Mouse (Mus musculus) heart, postnatal 25 days (tissue): ENCODE data around the gene Rps5. TPM values are rescaled to one million over a fixed set of nuclear protein-coding genes. Genes with fewer than 3 reads are reported as not detected.
"Not testable (repeated sequence)": the region's sequence is repeated elsewhere in the genome, so short reads cannot be mapped to it uniquely, and the experiment has no call there.

Experiments
- DNase-seq: peaks from one replicate; pipeline ENCODE4 v3.0.0; 2022; ENCODE audit warnings: low spot score
- intact Hi-C: fragments of 180-260 bp; cut with DNase I; formaldehyde crosslinking; loops from one replicate; pipeline ENCODE4 v1.15.1; 2025
- total RNA-seq, 2 experiments: library from RNA; stranded (reverse); gene quantifications; 2 replicates each; pipeline ENCODE4 v1.2.3; 2021

Gene Rps5
- total RNA-seq, 2 experiments from 2014 or later, result 507 to 542 TPM

DNA sequence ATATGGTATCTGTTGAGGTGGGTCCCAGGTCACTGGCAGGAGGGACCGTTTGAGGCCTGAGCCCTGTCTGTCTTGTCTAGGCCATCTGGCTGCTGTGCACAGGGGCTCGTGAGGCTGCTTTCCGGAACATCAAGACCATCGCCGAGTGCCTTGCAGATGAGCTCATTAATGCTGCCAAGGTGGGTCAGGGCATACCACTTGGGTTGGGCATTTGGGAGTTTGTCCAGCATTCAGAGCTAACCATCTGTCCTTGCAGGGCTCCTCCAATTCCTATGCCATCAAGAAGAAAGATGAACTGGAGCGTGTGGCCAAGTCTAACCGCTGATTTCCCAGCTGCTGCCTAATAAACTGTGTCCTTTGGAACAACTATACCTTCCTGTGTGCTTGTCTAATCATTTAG is 4.2 kb downstream of the Rps5 start:
- no peak for DNase-seq
- intact Hi-C loops, result no loop called here

DNA sequence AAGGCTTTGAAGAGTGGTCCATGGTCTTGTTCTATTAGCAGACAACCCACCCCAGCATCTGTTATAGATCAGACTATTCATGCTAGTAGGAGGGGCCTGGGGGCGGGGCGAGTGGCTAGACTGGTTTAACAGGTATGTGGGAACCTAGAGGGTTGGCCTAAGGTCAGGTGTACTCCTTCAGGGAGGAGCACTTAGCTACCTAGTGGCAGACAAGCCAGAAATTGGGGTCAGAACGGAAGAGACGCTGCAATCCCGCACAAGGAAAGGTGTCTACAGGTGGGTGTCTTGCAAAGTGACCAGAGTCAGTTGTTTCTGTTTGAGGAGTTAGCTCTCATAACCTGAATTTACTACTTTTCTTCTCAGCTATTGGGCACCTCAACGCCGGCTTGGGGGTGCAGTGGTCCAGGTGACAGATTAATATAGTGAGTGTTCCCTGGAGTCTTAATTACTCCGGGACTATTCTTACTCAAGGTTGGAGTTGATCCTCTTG is 5.1 kb downstream of the Rps5 start, which contains the start of gene Rnf225:
TSS of gene Rnf225 (plus strand) at position 226 of the 490 bp plus-strand sequence.
- intact Hi-C loops, result no loop called here
- no peak for DNase-seq

DNA sequence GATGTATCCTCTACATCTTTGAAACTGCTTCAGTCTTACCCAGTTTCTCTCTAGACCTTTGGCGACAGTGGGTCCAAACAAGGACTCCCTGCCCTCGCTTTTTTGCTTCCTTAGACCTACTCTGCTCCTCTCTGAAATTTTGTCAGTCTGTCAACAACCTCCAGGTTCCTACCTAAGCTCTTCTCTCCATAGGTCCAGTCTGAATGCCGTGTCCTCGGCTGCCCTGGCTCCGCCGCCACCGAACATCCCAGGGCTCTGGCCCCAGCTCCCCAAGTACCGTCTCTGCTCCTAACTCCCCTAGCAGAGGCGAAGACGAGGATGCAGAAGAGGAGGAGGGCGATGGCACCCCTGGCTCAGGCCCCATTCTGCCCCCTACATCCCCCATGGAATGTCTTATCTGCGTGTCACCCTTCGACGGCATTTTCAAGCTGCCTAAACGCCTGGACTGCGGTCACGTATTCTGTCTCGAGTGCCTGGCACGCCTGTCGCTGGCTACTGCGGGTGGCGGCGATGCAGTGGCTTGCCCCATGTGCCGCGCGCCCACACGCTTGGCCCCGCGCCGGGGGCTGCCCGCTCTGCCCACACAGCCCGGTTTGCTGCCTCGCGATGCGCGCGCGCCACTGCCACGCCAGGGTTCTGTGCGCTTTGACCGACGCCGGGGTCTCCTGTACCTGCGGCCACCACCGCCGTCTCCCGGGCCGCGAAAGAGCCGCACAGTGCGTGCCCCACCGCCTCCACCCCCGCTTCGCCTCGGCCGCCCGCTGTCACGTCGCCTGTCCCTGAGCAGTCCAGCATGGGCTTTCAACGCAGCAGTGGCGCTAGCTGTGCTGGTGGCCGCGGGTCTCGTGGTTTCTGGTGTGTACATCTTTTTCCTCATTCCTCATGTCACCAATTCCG is 5.9 kb downstream of the Rps5 start:
- DNase-seq, result no peak
- intact Hi-C loops, result no loop called here

DNA sequence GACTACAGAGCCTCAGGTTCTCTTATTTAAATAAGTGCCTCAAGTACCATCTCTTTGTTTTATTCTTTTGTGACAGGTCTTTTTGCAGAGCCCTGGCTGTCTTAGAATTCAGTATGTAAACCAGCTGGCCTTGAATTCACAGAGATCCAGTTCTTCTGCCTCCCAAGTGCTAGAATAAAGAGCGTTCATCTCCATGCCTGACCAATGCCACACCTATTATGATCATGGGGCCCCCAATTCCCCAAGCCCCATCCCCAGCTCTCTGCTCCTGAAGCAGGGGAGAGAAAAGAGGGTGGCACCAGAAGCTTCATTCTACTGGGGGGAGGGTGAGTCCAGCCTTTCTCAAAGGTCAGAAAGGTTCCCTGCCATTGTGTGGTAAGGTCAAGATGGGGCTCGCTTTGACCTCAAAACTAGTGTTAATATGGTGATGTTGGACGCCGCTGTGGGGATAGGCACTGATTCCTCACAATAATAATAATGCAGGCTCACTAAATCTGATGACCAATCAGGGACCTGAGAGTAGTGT is 11.6 kb downstream of the Rps5 start:
- intact Hi-C loops, result no loop called here
- DNase-seq, result no peak

DNA sequence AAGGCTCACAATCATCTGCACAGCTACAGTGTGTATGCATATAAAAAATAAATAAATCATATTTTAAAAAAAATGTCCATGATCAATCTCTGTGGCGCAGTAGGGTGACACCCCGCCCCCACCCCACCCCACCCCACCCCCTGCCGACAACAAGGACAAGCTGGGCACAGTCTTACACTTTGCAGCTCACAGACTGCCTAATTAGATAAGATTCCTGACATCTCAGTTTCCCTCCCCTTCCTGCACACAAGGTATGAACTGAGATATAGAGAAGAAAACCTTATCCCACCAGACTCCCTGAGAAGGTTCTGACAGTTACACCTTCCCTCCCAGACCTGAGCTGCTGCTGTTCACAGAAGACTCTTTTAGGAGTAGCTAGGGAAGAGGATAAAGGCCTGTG is 12.7 kb downstream of the Rps5 start:
- no peak for DNase-seq
- intact Hi-C loops, result no loop called here

DNA sequence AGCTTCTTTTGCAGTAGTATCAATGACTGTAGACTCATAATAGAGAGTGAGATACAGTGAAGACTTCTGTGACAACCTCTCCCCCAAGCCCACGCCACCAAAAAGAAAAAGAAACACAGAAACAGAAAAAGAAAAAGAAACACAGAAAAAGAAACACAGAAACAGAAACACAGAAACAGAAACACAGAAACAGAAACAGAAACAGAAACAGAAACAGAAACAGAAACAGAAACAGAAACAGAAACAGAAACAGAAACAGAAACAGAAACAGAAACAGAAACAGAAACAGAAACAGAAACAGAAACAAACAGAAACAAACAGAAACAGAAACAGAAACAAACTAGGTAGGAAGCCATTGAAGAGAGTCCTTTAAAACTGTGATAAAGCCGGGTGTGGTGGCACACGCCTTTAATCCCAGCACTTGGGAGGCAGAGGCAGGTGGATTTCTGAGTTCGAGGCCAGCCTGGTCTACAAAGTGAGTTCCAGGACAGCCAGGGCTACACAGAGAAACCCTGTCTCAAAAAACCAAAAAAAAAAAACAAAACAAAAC is 15.2 kb downstream of the Rps5 start:
- intact Hi-C loops, DNase-seq: not testable (repeated sequence)

DNA sequence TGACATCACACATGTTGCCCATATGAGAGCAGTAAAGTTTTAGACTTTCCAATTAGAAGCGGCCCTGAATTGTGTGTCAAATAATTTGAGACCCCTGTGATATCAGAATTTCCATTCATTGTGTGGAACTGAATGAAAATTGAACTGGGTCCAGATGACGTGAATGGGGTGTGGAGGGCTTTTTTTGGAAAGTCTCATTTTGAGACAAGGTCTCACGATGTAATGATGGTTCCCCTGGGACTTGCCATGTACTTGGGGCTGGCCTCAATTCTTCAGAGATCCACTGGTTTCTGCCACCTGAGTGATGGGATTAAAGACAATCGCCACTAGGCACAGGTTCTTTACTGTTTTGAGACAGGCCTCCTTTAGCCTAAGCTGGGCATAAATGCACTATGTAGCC is 18.5 kb downstream of the Rps5 start:
- intact Hi-C loops, result no loop called here
- DNase-seq, result no peak

DNA sequence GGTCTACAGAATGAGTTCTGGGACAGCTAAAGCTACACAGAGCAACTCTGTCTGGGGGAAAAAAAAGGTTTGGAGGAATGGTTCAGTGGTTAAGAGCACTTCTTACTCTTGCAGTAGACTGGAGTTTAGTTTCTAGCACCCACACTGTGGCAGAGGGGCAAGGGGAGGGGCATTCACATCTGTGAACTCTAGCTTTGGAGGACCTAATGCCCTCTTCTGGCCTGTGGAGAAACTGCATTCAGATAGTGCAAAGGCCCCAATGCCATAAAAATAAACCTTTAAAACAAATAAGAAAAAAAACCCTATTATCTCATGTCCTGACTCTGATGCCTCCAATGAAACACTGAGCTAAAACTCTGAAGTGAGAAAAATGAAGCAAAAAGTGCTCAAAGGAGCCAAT is 21.4 kb downstream of the Rps5 start:
- no peak for DNase-seq
- intact Hi-C loops, result no loop called here

DNA sequence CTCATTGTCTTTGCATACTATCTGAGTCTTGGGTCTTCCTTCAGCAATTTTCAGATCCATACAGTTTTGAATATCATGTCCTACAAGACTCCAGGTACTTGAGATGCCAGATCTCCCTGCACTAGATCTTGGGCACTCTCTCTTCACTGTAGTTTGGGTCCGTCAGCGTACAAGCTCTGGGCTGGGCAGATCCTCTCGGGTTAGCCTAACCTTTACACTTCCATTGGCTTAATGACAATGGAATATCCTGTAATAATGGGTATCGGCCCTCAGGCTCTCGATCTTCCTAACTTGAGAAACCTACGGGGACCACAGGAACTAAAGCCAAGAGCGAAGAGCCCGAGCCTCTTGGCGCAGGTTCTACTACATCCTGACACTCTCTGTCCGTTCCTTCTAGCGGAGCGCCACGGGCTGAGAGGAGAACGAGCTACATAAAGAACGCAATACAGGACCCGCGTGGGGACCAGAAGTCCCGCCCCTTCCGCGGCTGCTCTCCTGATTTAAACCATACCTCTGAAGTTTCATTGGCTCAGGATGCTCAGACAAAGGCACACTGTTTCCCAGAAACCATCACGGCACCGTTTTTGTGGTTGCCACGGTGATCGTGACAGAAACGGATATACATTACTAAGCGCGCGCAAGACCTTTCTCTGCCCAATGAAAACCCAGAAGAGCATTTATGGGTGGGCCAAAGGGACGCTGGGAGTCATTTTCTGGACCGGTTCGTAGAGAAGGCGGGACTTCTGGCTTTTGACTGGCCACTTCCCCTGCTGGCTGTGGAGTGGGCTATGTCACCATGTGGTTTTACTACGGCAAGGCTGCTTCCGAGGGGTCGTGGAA is 27.2 kb downstream of the Rps5 start:
- peak; percentile 92 for DNase-seq
- intact Hi-C loops, result loop anchor here (2.0 to 5.0 kb wide), 3 partner anchors 16 to 37 kb away; partner anchors contain the start of genes Rps5 and Zfp324

DNA sequence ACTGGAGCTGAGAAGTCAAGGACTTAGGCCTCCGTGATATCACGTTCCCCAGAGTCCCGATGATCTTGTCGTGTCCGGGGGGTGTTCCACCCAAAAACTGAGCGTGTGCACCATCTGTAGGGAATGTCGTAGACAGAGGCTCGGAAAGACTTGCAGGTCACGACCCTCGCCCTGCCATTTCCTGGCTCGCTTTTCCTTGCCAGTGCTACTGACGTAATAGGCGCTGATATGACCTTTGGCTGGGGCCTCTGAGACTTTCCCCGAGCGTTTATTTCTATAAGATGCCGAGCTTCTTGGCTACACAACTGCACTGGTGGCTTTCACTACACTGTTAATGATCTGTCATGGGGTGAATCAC is 27.8 kb downstream of the Rps5 start:
- intact Hi-C loops, result loop anchor here (2.0 to 5.0 kb wide), 3 partner anchors 15 to 38 kb away; partner anchors contain the start of genes Rps5 and Zfp324
- no peak for DNase-seq

DNA sequence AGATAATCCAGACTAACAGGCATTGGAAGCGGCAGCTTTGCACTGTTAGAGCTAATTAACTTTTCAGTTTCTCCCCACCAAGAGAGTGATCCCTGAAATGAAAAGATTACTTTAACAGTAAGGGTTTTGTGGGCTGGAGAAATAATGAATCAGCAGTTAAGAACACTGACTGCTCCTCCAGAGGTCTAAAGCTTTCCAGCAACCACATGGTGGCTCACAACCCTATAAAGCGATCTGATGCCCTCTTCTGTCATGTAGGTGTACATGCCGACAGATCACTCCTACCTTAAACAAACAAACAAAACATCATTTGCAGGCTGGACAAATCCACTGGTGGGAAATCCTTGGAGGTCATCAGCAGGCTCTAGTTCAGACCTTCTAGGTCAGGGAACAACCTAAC is 32.8 kb downstream of the Rps5 start:
- DNase-seq, result no peak
- intact Hi-C loops, result no loop called here

DNA sequence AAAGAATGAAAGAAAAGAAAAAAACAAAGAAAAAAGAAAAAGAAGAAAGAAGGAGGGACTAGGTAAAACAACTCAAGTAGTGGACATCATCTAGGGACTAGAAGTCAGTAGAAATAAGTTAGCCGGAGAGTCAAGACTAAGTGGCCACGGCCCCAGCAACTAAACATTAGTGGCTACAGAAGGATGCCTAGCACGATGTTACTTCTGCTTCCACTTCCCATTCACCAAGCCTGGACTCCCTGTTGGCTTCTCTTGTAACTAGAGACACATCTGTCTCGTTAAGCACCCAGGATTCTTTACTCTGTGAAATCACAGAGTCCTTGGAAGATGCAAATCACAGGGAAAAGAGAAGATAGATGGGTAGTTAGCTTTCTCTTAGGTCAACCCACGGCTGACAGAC is 35.4 kb downstream of the Rps5 start:
- intact Hi-C loops, result no loop called here
- DNase-seq, result no peak

DNA sequence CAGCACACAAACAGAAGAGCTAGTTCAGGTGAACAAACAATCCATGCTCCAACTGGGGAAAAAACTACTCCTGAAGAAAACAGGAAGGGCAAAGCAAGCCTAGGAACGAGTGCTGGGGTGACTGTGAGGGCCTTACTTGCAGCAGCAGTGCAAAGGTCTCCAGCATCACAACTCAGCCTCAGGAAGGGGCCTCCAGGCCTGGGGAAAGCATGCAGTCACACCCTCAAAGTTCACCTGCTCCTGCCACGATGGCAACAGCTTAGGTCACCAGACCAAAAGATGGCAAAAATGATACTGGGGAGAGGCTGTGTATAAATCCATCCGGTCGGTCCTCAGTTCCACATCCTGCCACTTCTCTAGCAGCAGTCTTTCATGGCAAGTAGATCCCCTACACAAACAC is 36.9 kb downstream of the Rps5 start:
- intact Hi-C loops, result no loop called here
- no peak for DNase-seq

DNA sequence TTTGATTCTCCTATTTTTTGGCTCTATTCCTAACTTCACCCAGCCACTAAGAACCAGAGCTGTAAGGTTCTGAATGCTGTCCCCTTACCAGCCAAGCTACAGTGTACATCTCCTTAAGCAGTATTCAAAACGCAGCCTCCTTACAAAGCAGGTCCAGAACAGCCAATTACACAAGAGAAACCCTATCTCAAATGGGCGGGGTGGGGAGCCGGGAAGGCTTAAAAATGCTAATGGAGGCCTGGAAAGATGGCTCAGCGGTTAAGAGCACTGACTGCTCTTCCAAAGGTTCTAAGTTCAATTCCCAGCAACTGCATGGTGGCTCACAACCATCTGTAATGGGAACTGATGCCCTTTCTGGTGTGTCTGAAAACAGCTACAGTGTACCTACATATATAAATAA is 37.6 kb downstream of the Rps5 start:
- no peak for DNase-seq

DNA sequence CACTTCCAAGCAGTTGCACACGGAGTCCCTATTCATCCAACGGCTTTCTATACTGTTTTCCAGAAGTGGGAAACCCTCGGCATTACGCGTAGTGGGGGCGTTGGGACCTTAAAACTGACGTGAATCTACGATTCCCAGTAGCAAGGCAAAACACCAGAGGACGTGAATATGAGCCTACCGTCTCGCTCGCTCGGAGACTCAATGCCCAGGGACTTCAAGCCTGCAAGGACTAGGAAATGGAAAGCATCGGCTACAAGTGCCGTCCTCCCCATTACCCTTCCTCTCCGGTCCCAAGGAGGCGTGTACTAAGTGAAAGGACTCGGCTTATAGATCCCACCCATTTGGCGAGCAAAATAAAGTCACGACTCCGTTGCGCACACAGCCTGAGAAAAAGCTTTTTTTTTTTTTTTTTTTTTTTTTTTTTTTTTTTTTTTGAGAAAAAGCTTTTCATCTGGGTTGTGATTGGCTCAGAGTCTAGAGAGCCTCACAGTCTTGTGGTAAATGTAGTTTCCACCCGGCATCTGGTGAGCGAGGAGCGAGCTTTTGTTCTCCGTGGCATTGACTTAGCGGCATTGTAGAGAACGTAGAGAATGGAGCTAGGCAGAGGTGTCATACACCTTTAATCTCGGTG is 39.5 kb downstream of the Rps5 start:
- intact Hi-C loops, result no loop called here
- DNase-seq, result peak; percentile 17

More for the DNA sequence above, 37.6 kb downstream of the Rps5 start:
- intact Hi-C loops, result no loop called here

DNA sequence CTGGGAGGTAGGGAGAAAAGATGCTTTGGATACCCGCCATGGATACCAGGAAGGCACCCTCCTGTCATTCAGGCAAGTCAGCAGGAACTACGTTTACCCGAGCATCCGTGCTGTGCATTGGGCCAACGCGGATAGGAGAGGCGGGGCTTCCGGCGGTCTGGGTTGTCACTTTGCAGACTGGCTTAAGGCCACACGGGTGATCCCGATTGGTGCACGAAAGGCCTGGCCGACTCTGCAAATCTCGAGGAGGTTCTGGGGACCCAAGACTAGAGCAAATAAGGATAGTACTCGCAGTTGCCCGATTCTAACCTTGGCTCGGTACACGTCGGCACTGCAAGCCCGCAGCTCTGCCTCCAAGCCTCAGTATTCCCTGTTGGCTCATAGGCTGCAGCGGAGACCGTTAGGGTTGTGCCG is 43.6 kb downstream of the Rps5 start, which contains the start of gene Zfp324:
TSS of gene Zfp324 (plus strand) at position 161 of the 414 bp plus-strand sequence.
- intact Hi-C loops, result loop anchor here (2.0 kb wide), 1 partner anchor 17 kb away; no protein-coding TSS in a partner anchor
- peak; percentile 84 for DNase-seq

DNA sequence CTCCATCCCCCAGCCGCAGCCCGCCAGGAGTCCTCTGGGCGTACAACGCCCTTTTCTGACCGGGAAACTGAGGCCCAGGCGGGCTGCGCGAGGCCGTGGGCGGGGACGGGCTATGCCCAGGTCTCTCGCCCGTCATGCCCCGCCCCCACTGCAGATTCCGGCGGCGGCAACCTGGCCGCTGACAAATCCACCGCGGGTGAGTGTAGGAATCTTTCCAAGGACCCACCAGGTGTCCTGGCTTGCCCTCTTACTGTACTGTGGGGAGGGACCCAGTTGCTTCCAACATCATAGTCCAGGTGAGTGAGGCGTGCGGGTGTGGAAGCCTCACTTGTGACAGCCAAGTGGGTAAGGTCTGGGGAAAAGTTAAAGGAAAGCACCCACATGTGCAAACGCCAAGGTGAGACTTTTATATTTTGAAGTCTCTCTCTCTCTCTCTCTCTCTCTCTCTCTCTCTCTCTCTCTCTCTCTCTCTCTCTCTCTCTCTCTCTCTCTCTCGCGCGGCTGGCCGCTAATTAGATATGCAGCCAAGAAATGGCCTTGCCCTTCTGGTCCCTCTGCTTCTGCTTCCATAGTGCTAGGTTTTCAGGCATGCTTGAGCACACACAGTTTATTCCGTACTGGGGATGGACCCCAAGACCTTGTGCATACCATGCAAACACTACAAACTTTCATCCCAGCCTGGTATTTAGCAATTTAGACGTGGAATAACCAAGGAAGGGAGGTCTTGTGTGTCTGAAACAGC is 44.2 kb downstream of the Rps5 start:
- intact Hi-C loops, result no loop called here
- peak; percentile 14 for DNase-seq

DNA sequence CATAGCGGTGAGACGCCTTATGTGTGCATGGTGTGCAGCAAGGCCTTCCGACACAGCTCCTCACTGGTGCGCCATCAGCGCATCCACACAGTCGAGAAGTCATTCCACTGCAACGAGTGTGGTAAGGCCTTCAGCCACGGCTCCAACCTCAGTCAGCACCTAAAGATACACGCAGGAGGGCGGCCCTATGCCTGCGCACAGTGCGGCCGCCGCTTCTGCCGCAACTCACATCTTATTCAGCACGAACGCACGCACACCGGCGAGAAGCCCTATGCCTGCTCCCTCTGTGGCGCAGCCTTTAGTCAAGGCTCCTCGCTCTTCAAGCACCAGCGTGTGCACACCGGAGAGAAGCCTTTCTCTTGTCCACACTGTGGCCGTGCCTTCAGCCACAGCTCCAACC is 48.8 kb downstream of the Rps5 start:
- intact Hi-C loops, result loop anchor here (10.0 kb wide), 1 partner anchor 166 kb away; the partner anchor contains the start of gene Zscan18
- no peak for DNase-seq
